Comparison of ENCODE assay signal across 8 mouse cellular contexts in the genomic region with DNA sequence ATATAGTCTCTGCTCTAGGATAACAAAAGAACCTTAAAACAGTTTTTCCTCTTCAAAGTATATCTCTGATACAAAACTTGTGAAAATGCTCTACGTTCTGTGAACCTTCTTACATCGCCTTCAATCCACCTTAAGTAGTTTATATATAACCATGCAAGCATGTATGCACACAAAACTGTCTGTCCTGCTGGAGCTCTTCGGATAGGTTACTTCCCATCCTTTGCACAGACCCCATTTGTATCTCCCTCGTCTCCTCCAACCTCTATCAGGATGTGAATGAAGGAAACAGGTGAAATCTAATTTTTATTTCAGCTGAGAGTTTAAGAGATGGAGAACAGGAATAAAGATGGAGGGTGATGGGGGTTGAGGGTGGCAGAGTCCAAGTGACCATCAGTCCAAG. TPM values are rescaled to one million over a fixed set of nuclear protein-coding genes. Genes with fewer than 3 reads are reported as not detected.
DNase-seq lines count a peak whose midpoint lies in the region; ATAC-seq lines count a peak whose summit lies in the region.

No protein-coding gene starts in this region.

- peak overlapping the region; percentile 85 for H3K4me2 ChIP-seq in heart, embryonic 14.5 days (ENCODE audit: low read length)
- peak overlapping the region; percentile 75 for H3K4me2 ChIP-seq in hindbrain, embryonic 13.5 days

- no peak for DNase-seq in heart, adult 8-10 months (ENCODE audit: low spot score)
- DNase-seq in midbrain, embryonic 10.5 days (ENCODE audit: low spot score) = no peak
- no peak for DNase-seq in layer of hippocampus, postnatal 10 days (ENCODE audit: low spot score in 2 of 2)
- no peak for DNase-seq in adrenal gland, postnatal 4 days (ENCODE audit: low spot score in 2 of 2)
- no peak for DNase-seq in frontal cortex, postnatal 14 days (ENCODE audit: low spot score in 2 of 2)

- ATAC-seq in heart, embryonic 14.5 days (ENCODE audit: insufficient number of reproducible peaks, insufficient read depth, low FRiP score, low read depth) = no peak
- peak; percentile 71 for ATAC-seq in hindbrain, embryonic 13.5 days (ENCODE audit: low FRiP score)

- WGBS in heart, embryonic 14.5 days = 46% methylated on average over 4 of the region's 4 CpGs
- WGBS in hindbrain, embryonic 13.5 days = 50% methylated on average over 4 of the region's 4 CpGs
- WGBS in midbrain, embryonic 10.5 days = 50% methylated on average over 4 of the region's 4 CpGs

- peak overlapping the region; percentile 94 for H3K9ac ChIP-seq in heart, embryonic 14.5 days (ENCODE audit: low read length)
- H3K9ac ChIP-seq in hindbrain, embryonic 13.5 days = peak overlapping the region; percentile 85

- H3K4me1 ChIP-seq in heart, embryonic 14.5 days (ENCODE audit: control insufficient read depth in 2 of 2, insufficient read depth in 2 of 2, low read length in 2 of 2) = peaks cover 0 to 7% of the 10 kb centered on the region in 2 experiments; a peak in 1 of 4 replicates
- no peaks in the 10 kb centered on the region for H3K4me1 ChIP-seq in brown adipose tissue, adult 24 weeks (ENCODE audit: control insufficient read depth, insufficient read depth, insufficient read length, low read length)
- peaks cover 19% of the 10 kb centered on the region for H3K4me1 ChIP-seq in hindbrain, embryonic 13.5 days (replicated peaks)
- peaks cover 17% of the 10 kb centered on the region for H3K4me1 ChIP-seq in midbrain, embryonic 10.5 days

- peaks cover 20% of the 10 kb centered on the region for H3K36me3 ChIP-seq in heart, embryonic 14.5 days (ENCODE audit: control insufficient read depth, insufficient read depth, low read length)
- peaks cover 12% of the 10 kb centered on the region for H3K36me3 ChIP-seq in hindbrain, embryonic 13.5 days
- H3K36me3 ChIP-seq in midbrain, embryonic 10.5 days = peaks cover 18% of the 10 kb centered on the region

- peak overlapping the region in 1 of 2 experiments; percentile 91; a peak in 1 of 4 replicates for H3K27ac ChIP-seq in heart, embryonic 14.5 days (replicated peaks in 1 of 2; ENCODE audit: control insufficient read depth in 1 of 2, insufficient read depth in 1 of 2, low read depth in 2 of 2, low read length in 2 of 2)
- no peak overlapping the region for H3K27ac ChIP-seq in brown adipose tissue, adult 24 weeks (replicated peaks; ENCODE audit: low read depth, low read length)
- H3K27ac ChIP-seq in hindbrain, embryonic 13.5 days = peak overlapping the region; percentile 94; the same call in 1 of the 2 replicates
- peak overlapping the region; percentile 96 for H3K27ac ChIP-seq in midbrain, embryonic 10.5 days (replicated peaks)

- H3K4me3 ChIP-seq in heart, embryonic 14.5 days (ENCODE audit: control insufficient read depth in 1 of 2, insufficient read depth in 1 of 2, low read depth in 1 of 2, low read length in 2 of 2) = peak overlapping the region in 1 of 2 experiments; percentile 79; a peak in 3 of 4 replicates
- peak overlapping the region; percentile 92; the same call in 1 of the 2 replicates for H3K4me3 ChIP-seq in brown adipose tissue, adult 24 weeks (ENCODE audit: insufficient read depth, low read depth, low read length)
- H3K4me3 ChIP-seq in hindbrain, embryonic 13.5 days = peak overlapping the region; percentile 67
- H3K4me3 ChIP-seq in midbrain, embryonic 10.5 days = peak overlapping the region; percentile 72

- no peaks in the 10 kb centered on the region for H3K9me3 ChIP-seq in heart, embryonic 14.5 days (ENCODE audit: control insufficient read depth, low read length)
- H3K9me3 ChIP-seq in hindbrain, embryonic 13.5 days = no peaks in the 10 kb centered on the region
- no peaks in the 10 kb centered on the region for H3K9me3 ChIP-seq in midbrain, embryonic 10.5 days (replicated peaks)

- H3K27me3 ChIP-seq in heart, embryonic 14.5 days (ENCODE audit: control insufficient read depth, insufficient read depth, low read length) = no peaks in the 10 kb centered on the region
- H3K27me3 ChIP-seq in hindbrain, embryonic 13.5 days = no peaks in the 10 kb centered on the region
- H3K27me3 ChIP-seq in midbrain, embryonic 10.5 days (ENCODE audit: low read depth, poor library complexity, severe bottlenecking) = no peaks in the 10 kb centered on the region

RNA-seq across cellular contexts. Expression of a gene that starts 0.4 kb away (rescaled TPM):
- polyA plus RNA-seq in heart, embryonic 14.5 days (2014; fragmentation: Nextera tagmentation; extraction: Ambion mirVana) = 30.7 and 32.8 TPM in 2 replicates
- 10 to 100 TPM; 13.8 to 17.4 (median 15.6) TPM for total RNA-seq in heart, adult 8-10 months (2022)
- polyA plus RNA-seq in brown adipose tissue, adult 24 weeks (2012; ENCODE audit: insufficient read depth, insufficient read length, missing spikeins) = 13.1 and 16.1 TPM in 2 replicates
- 26.5 and 26.6 TPM in 2 replicates for polyA plus RNA-seq in hindbrain, embryonic 13.5 days (2015; fragmentation: Nextera tagmentation; extraction: Ambion mirVana)
- 30.9 and 35.0 TPM in 2 replicates for polyA plus RNA-seq in midbrain, embryonic 10.5 days (2016; fragmentation: Nextera tagmentation; extraction: Ambion mirVana)
- total RNA-seq in layer of hippocampus, postnatal 10 days (2021) = 10 to 100 TPM; 23.0 to 24.6 TPM
- total RNA-seq in adrenal gland, postnatal 4 days (2021) = 10 to 100 TPM; 35.7 to 39.6 TPM

RNA-seq across cellular contexts. Expression of a gene that starts 46.5 kb away (rescaled TPM):
- not detected in 2 replicates for polyA plus RNA-seq in heart, embryonic 14.5 days (2014; fragmentation: Nextera tagmentation; extraction: Ambion mirVana)
- not detected for total RNA-seq in heart, adult 8-10 months (2022)
- polyA plus RNA-seq in brown adipose tissue, adult 24 weeks (2012; ENCODE audit: insufficient read depth, insufficient read length, missing spikeins) = not detected in 2 replicates
- polyA plus RNA-seq in hindbrain, embryonic 13.5 days (2015; fragmentation: Nextera tagmentation; extraction: Ambion mirVana) = not detected in 2 replicates
- polyA plus RNA-seq in midbrain, embryonic 10.5 days (2016; fragmentation: Nextera tagmentation; extraction: Ambion mirVana) = not detected in 2 replicates
- not detected for total RNA-seq in layer of hippocampus, postnatal 10 days (2021)
- total RNA-seq in adrenal gland, postnatal 4 days (2021) = 1 to 10 TPM; 2.8 to 3.2 TPM
